ENCODE assay signal across 8 mouse cellular contexts in the genomic region with DNA sequence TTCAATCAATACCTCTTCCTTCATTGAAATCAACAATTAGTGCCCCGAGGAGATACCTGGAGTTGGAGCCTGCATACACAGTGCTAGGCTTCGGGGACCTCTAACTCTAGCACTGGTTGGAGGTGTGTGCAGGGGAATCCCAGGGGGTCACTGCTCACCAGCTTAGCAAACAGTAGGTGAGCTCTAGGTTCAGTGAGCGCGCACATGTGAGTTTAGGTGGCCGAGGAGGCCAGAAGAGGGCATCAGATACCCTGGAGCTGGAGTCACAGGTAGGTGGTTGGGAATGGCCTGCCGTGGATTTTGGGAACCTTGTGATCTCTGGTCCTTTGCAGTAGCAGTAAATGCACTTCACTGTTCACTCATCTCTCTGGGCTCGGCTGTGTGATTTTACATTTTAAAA. TPM values are rescaled to one million over a fixed set of nuclear protein-coding genes. Genes with fewer than 3 reads are reported as not detected.
DNase-seq lines count a peak whose midpoint lies in the region; ATAC-seq lines count a peak whose summit lies in the region.

No protein-coding gene starts in this region.

- DNase-seq in urinary bladder, postnatal 14 days (ENCODE audit: low spot score): peak; percentile 8
- no peak for DNase-seq in urinary bladder, postnatal 25 days (ENCODE audit: low spot score)
- DNase-seq in limb, embryonic 10.5 days (ENCODE audit: low spot score): no peak
- no peak for DNase-seq in left cerebral cortex, postnatal 36 days (ENCODE audit: low spot score in 2 of 2)
- no peak for DNase-seq in left cerebral cortex, adult 18-20 months (ENCODE audit: low spot score in 2 of 2)

- peaks cover 26% of the 10 kb centered on the region for H3K4me1 ChIP-seq in forebrain, embryonic 12.5 days
- peaks cover 19% of the 10 kb centered on the region for H3K4me1 ChIP-seq in forebrain, embryonic 16.5 days (replicated peaks; ENCODE audit: control insufficient read depth, insufficient read depth, low read length)
- H3K4me1 ChIP-seq in limb, embryonic 10.5 days: peaks cover 28% of the 10 kb centered on the region
- H3K4me1 ChIP-seq in stomach, embryonic 16.5 days (ENCODE audit: control insufficient read depth, insufficient read depth, low read length): peaks cover 12% of the 10 kb centered on the region

- H3K9me3 ChIP-seq in forebrain, embryonic 12.5 days: no peaks in the 10 kb centered on the region
- H3K9me3 ChIP-seq in forebrain, embryonic 16.5 days (ENCODE audit: control insufficient read depth, low read length): no peaks in the 10 kb centered on the region
- no peaks in the 10 kb centered on the region for H3K9me3 ChIP-seq in limb, embryonic 10.5 days (replicated peaks)
- H3K9me3 ChIP-seq in stomach, embryonic 16.5 days (replicated peaks; ENCODE audit: control insufficient read depth, low read length): no peaks in the 10 kb centered on the region

- WGBS in forebrain, embryonic 12.5 days: 90% methylated on average over 7 of the region's 7 CpGs
- WGBS in forebrain, embryonic 16.5 days: 84% methylated on average over 7 of the region's 7 CpGs
- 86% methylated on average over 7 of the region's 7 CpGs for WGBS in limb, embryonic 10.5 days
- WGBS in stomach, embryonic 16.5 days: 67% methylated on average over 7 of the region's 7 CpGs

- H3K36me3 ChIP-seq in forebrain, embryonic 12.5 days (replicated peaks): 0 out of 2 replicates have a peak, but pooled peaks cover 2% of the 10 kb centered on the region
- no peaks in the 10 kb centered on the region for H3K36me3 ChIP-seq in forebrain, embryonic 16.5 days (ENCODE audit: control insufficient read depth, insufficient read depth)
- peaks cover 29% of the 10 kb centered on the region for H3K36me3 ChIP-seq in limb, embryonic 10.5 days
- H3K36me3 ChIP-seq in stomach, embryonic 16.5 days (ENCODE audit: control insufficient read depth, insufficient read depth, low read length): no peaks in the 10 kb centered on the region

- H3K4me3 ChIP-seq in forebrain, embryonic 12.5 days (replicated peaks): 0 out of 2 replicates have a peak overlapping the region, but pooled peaks have one; percentile 8
- H3K4me3 ChIP-seq in forebrain, embryonic 16.5 days (replicated peaks; ENCODE audit: low read length): no peak overlapping the region
- peak overlapping the region; percentile 88; the same call in 1 of the 2 replicates for H3K4me3 ChIP-seq in limb, embryonic 10.5 days
- peak overlapping the region; percentile 89 for H3K4me3 ChIP-seq in stomach, embryonic 16.5 days (replicated peaks; ENCODE audit: low read length)

- H3K9ac ChIP-seq in forebrain, embryonic 12.5 days: no peak overlapping the region
- no peak overlapping the region for H3K9ac ChIP-seq in forebrain, embryonic 16.5 days (replicated peaks; ENCODE audit: low read depth, low read length)
- no peak overlapping the region for H3K9ac ChIP-seq in stomach, embryonic 16.5 days (ENCODE audit: low read length)

- intact Hi-C loops in left cerebral cortex, postnatal 36 days (cut with DNase I): loop anchor here (5.0 kb wide), 1 partner anchor 121 kb away; the partner anchor contains the start of genes Gemin2 and Sec23a

- no peak for ATAC-seq in forebrain, embryonic 12.5 days (ENCODE audit: low FRiP score)
- ATAC-seq in forebrain, embryonic 16.5 days: no peak
- no peak for ATAC-seq in stomach, embryonic 16.5 days (ENCODE audit: insufficient read depth, low FRiP score)

- no peaks in the 10 kb centered on the region for H3K27me3 ChIP-seq in forebrain, embryonic 12.5 days
- no peaks in the 10 kb centered on the region for H3K27me3 ChIP-seq in forebrain, embryonic 16.5 days (replicated peaks; ENCODE audit: control insufficient read depth, insufficient read depth, low read length)
- no peaks in the 10 kb centered on the region for H3K27me3 ChIP-seq in limb, embryonic 10.5 days (ENCODE audit: low read depth, poor library complexity, severe bottlenecking)
- H3K27me3 ChIP-seq in stomach, embryonic 16.5 days (ENCODE audit: control insufficient read depth, insufficient read depth, low read length): no peaks in the 10 kb centered on the region

- no peak overlapping the region for H3K27ac ChIP-seq in forebrain, embryonic 12.5 days
- H3K27ac ChIP-seq in forebrain, embryonic 16.5 days (ENCODE audit: low read length): no peak overlapping the region
- H3K27ac ChIP-seq in limb, embryonic 10.5 days: no peak overlapping the region
- H3K27ac ChIP-seq in stomach, embryonic 16.5 days (ENCODE audit: low read length): no peak overlapping the region

- peak overlapping the region; percentile 67 for H3K4me2 ChIP-seq in forebrain, embryonic 12.5 days
- no peak overlapping the region for H3K4me2 ChIP-seq in forebrain, embryonic 16.5 days (ENCODE audit: low read length)
- peak overlapping the region; percentile 65; the same call in 1 of the 2 replicates for H3K4me2 ChIP-seq in stomach, embryonic 16.5 days (ENCODE audit: low read depth, low read length)

RNA-seq across cellular contexts. Expression of gene Mia2, which starts 37.3 kb away (rescaled TPM):
- polyA plus RNA-seq in forebrain, embryonic 12.5 days (2016; fragmentation: Nextera tagmentation; extraction: Ambion mirVana): 49.1 and 52.2 TPM in 2 replicates
- 33.0 and 41.5 TPM in 2 replicates for polyA plus RNA-seq in forebrain, embryonic 16.5 days (2015; fragmentation: Nextera tagmentation; extraction: Ambion mirVana)
- polyA plus RNA-seq in limb, embryonic 10.5 days (2016; fragmentation: Nextera tagmentation; extraction: Ambion mirVana): 48.6 and 56.4 TPM in 2 replicates
- polyA plus RNA-seq in stomach, embryonic 16.5 days (2015; fragmentation: Nextera tagmentation; extraction: Ambion mirVana): 76.4 and 79.6 TPM in 2 replicates
- total RNA-seq in left cerebral cortex, postnatal 36 days (2021): 10 to 100 TPM; 41.3 to 51.0 TPM
- 10 to 100 TPM; 38.5 to 44.4 TPM for total RNA-seq in left cerebral cortex, adult 18-20 months (2021)
